Mouse (Mus musculus) lung, postnatal 10 days (tissue): ENCODE results near the gene Fam184b.
A peak's percentile ranks its signal among the peaks of the same experiment; 100 is the strongest.

ENCODE experiments used
- DNase-seq: peaks from one replicate; pipeline ENCODE4 v3.0.0; 2021

The Fam184b gene

GRCm38 (mm10) chr5:45510071-45510470 is 129.3 kb downstream of the Fam184b start:
- no peak for DNase-seq

- no peak for DNase-seq
Measured at GRCm38 (mm10) chr5:45497564-45497963, 141.8 kb downstream of the Fam184b start.

GRCm38 (mm10) chr5:45496930-45497550 is 142.4 kb downstream of the Fam184b start:
- DNase-seq: no peak

GRCm38 (mm10) chr5:45496479-45496878 is 142.9 kb downstream of the Fam184b start:
- DNase-seq: no peak

- no peak for DNase-seq
Measured at GRCm38 (mm10) chr5:45496042-45496441, 143.4 kb downstream of the Fam184b start.

GRCm38 (mm10) chr5:45495429-45495975 is 143.9 kb downstream of the Fam184b start:
- DNase-seq: no peak

- peak; percentile 35 for DNase-seq
Measured at GRCm38 (mm10) chr5:45494093-45494755, 145.2 kb downstream of the Fam184b start.

GRCm38 (mm10) chr5:45493191-45494092 is 146.0 kb downstream of the Fam184b start, which contains the start of gene Lap3:
Lap3 (plus strand) TSS chr5:45493374.
- DNase-seq: peak; percentile 99

- no peak for DNase-seq
Measured at GRCm38 (mm10) chr5:45491776-45492175, 147.6 kb downstream of the Fam184b start.

GRCm38 (mm10) chr5:45483654-45484053 is 155.8 kb downstream of the Fam184b start:
- no peak for DNase-seq

GRCm38 (mm10) chr5:45482607-45483006 is 156.8 kb downstream of the Fam184b start:
- no peak for DNase-seq

GRCm38 (mm10) chr5:45481125-45481524 is 158.3 kb downstream of the Fam184b start:
- no peak for DNase-seq

- DNase-seq: no peak
Measured at GRCm38 (mm10) chr5:45480066-45480465, 159.3 kb downstream of the Fam184b start.
